Mouse (Mus musculus): ENCODE measurements around the gene Kank1.

DNA sequence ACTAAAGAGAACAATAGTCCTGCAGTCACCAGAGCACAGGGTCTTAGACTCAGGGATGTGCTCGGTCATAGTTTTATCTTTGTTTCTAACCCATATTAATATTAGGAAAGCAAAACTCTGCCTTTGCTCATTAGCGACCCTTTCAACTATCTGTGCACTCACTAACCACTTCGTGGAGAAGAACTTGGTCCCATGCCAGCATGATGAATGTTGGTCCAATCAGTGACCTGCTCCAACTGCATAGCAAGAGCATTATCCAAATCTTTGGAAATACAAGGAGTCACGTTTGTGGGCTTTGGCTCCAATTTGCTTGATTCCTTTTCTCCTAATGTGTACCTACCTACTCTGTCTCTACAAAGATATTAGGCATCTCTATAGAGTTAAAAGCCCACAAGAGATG, 204.0 kb downstream of the Kank1 start:
- no peak for TF ChIP-seq POLR2A (IDR thresholded peaks at IDR 0.05; ENCODE audit: insufficient read depth, low read depth, low read length)
- no peak for TF ChIP-seq CTCF (IDR thresholded peaks at IDR 0.05; ENCODE audit: insufficient read depth, low read depth, low read length)

Measured in olfactory bulb, adult 2 months (tissue).